Mouse (Mus musculus) heart, adult 2 months (tissue): Measurements from ENCODE around the gene Ntsr1. TPM values are rescaled to one million over a fixed set of nuclear protein-coding genes. Genes with fewer than 3 reads are reported as not detected.

Source experiments
- DNase-seq, 2 experiments: peaks; one replicate each; pipeline ENCODE4 v3.0.0; 2021
- H3K27ac ChIP-seq: fragments of 200-600 bp; 2 replicates; pipeline ENCODE4 v1.8.1; 2022
- H3K27me3 ChIP-seq: fragments of 200-500 bp; 2 replicates; pipeline ENCODE4 v1.6.1; 2012; ENCODE audit warnings: mild to moderate bottlenecking, low read length, inconsistent platforms, mixed read lengths; ENCODE audit not compliant: control insufficient read depth, insufficient read depth
- H3K36me3 ChIP-seq: fragments of 200-500 bp; 2 replicates; pipeline ENCODE4 v1.6.1; 2012; ENCODE audit warnings: low read length, inconsistent platforms; ENCODE audit not compliant: control insufficient read depth, insufficient read depth
- H3K4me1 ChIP-seq: fragments of 200-500 bp; 2 replicates; pipeline ENCODE4 v1.6.1; 2011; ENCODE audit warnings: low read length; ENCODE audit not compliant: control insufficient read depth, insufficient read depth
- H3K4me3 ChIP-seq: fragments of 200-600 bp; 2 replicates; pipeline ENCODE4 v1.8.1; 2022
- H3K79me2 ChIP-seq: fragments of 200-500 bp; replicated peaks from 2 replicates; pipeline ENCODE4 v1.6.1; 2012; ENCODE audit warnings: mild to moderate bottlenecking, inconsistent platforms, low read length, moderate library complexity, mixed read lengths; ENCODE audit not compliant: control insufficient read depth, insufficient read depth
- H3K9ac ChIP-seq: fragments of 200-500 bp; 2 replicates; pipeline ENCODE4 v1.6.1; 2012; ENCODE audit warnings: low read depth, mild to moderate bottlenecking, control low read depth, inconsistent platforms, low read length, mixed read lengths
- CTCF ChIP-seq: fragments of 200-600 bp; IDR thresholded peaks from 2 replicates; pipeline ENCODE4 v1.8.1; 2022; ENCODE audit warnings: antibody characterized with exemption, mild to moderate bottlenecking, moderate library complexity
- EP300 ChIP-seq: fragments of 200-500 bp; IDR thresholded peaks from 2 replicates; pipeline ENCODE4 v1.6.1; 2011; ENCODE audit warnings: low read depth, low read length, control low read depth; ENCODE audit not compliant: insufficient read depth
- POLR2A ChIP-seq: fragments of 200-500 bp; IDR thresholded peaks from 2 replicates; pipeline ENCODE4 v1.6.1; 2011; ENCODE audit warnings: mild to moderate bottlenecking, low read depth, low read length, control low read depth; ENCODE audit not compliant: insufficient read depth
- WGBS: fragments of 180-500 bp; shearing (Covaris S2); methylation state at CpG from one replicate; pipeline ENCODE4 v1.1.7; 2018; 5-methylcytosine and 5-hydroxymethylcytosine counted together
- intact Hi-C: fragments of 180-260 bp; cut with DNase I; formaldehyde crosslinking; loops from one replicate; pipeline ENCODE4 v1.15.1; 2025
- polyA plus RNA-seq: library from polyadenylated mRNA; depleted of rRNA; stranded (reverse); fragments of >200 nt; gene quantifications from 2 replicates; pipeline ENCODE4 v1.2.3, GENCODE M21; 2012
- total RNA-seq, 2 experiments: library from RNA; stranded (reverse); gene quantifications; 2 replicates each; pipeline ENCODE4 v1.2.3; 2021

Gene Ntsr1
- total and polyA plus RNA-seq, 3 experiments: not detected

- no peaks in the 10 kb centered on the region for H3K79me2 ChIP-seq
- H3K36me3 ChIP-seq: no peaks in the 10 kb centered on the region
- no peak overlapping the region for H3K4me3 ChIP-seq
- TF ChIP-seq POLR2A (no peak), CTCF (no peak)
- H3K4me1 ChIP-seq: peaks cover 2% of the 10 kb centered on the region; the same call in 1 of the 2 replicates
- 47% methylated on average over 13 of the region's 13 CpGs for WGBS
- H3K27me3 ChIP-seq: no peaks in the 10 kb centered on the region
- intact Hi-C loops: no loop called here
- H3K9ac ChIP-seq: no peak overlapping the region
- DNase-seq: no peak
- H3K27ac ChIP-seq: no peak overlapping the region
Measured at GRCm38 (mm10) chr2:180511875-180512661, 12.3 kb downstream of the Ntsr1 start.

DNA sequence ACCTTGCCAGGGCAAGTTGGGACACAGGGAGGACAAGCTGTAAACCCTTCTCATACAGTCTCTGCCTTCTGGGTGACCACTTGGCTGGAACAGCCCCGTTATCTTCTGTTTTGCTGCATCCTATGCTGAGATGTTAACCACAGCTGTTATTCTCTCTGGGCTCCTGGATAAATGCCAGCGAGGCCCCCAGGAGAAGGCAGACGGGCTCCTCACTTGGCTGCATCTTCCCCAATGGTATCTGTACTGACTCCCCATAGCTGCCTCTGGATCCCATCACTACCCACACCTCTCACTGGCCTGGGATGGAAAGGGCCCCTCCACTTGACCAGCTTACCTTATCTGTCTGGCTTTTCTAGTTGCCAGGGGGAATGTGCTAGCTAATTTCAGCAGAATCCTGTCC, 13.2 kb downstream of the Ntsr1 start:
- Histone ChIP-seq H3K9ac (no peak overlapping the region), H3K27ac (no peak overlapping the region), H3K79me2 (no peaks in the 10 kb centered on the region), H3K36me3 (no peaks in the 10 kb centered on the region), H3K4me1 (peaks cover 2% of the 10 kb centered on the region; the same call in 1 of the 2 replicates), H3K27me3 (no peaks in the 10 kb centered on the region), H3K4me3 (no peak overlapping the region)
- DNase-seq: no peak
- TF ChIP-seq POLR2A (no peak), CTCF (no peak), EP300 (no peak)
- intact Hi-C loops: no loop called here
- 23% methylated on average over 3 of the region's 3 CpGs for WGBS

DNA sequence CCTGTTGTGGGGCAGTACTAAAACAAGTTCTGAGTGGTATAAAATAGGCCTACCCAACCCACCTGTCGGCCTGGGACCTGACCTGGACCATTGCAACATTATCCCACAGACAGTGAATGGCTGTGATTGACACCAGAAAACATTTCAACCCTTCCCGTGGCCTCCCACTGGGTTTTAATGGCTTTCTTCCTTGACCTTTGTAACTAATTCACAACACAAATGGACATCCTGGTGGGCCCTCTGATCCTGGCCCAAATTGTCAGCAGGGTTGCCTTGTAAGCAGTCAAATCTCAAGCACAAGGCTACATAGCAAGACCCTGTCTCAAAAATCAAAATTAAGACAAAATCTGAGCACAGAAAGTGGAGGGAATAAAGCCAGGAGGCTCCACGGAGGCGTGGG, 14.1 kb downstream of the Ntsr1 start:
- Histone ChIP-seq H3K27ac (no peak overlapping the region), H3K9ac (no peak overlapping the region), H3K27me3 (no peaks in the 10 kb centered on the region), H3K4me1 (peaks cover 2% of the 10 kb centered on the region; the same call in 1 of the 2 replicates), H3K36me3 (no peaks in the 10 kb centered on the region), H3K79me2 (no peaks in the 10 kb centered on the region), H3K4me3 (no peak overlapping the region)
- DNase-seq: no peak
- 76% methylated on average over 4 of the region's 4 CpGs for WGBS
- intact Hi-C loops: no loop called here
- TF ChIP-seq POLR2A: no peak
- TF ChIP-seq EP300: no peak
- no peak for TF ChIP-seq CTCF

- 58% methylated on average over 5 of the region's 5 CpGs for WGBS
- Histone ChIP-seq H3K27ac (no peak overlapping the region), H3K4me3 (no peak overlapping the region), H3K79me2 (no peaks in the 10 kb centered on the region), H3K9ac (no peak overlapping the region), H3K27me3 (no peaks in the 10 kb centered on the region), H3K36me3 (no peaks in the 10 kb centered on the region), H3K4me1 (no peaks in the 10 kb centered on the region)
- intact Hi-C loops: no loop called here
- TF ChIP-seq POLR2A (no peak), CTCF (no peak), EP300 (no peak)
- no peak for DNase-seq
Measured at GRCm38 (mm10) chr2:180521437-180522221, 21.9 kb downstream of the Ntsr1 start.

- no peak for TF ChIP-seq POLR2A
- no peak for TF ChIP-seq CTCF
- no peak for TF ChIP-seq EP300
- Histone ChIP-seq H3K36me3 (no peaks in the 10 kb centered on the region), H3K4me3 (no peak overlapping the region), H3K9ac (no peak overlapping the region), H3K27me3 (no peaks in the 10 kb centered on the region; the same call in 1 of the 2 replicates), H3K4me1 (no peaks in the 10 kb centered on the region), H3K79me2 (no peaks in the 10 kb centered on the region), H3K27ac (no peak overlapping the region)
- intact Hi-C loops: no loop called here
- DNase-seq: no peak
- 44% methylated on average over 4 of the region's 4 CpGs for WGBS
Measured at GRCm38 (mm10) chr2:180522825-180523224, 23.0 kb downstream of the Ntsr1 start.

DNA sequence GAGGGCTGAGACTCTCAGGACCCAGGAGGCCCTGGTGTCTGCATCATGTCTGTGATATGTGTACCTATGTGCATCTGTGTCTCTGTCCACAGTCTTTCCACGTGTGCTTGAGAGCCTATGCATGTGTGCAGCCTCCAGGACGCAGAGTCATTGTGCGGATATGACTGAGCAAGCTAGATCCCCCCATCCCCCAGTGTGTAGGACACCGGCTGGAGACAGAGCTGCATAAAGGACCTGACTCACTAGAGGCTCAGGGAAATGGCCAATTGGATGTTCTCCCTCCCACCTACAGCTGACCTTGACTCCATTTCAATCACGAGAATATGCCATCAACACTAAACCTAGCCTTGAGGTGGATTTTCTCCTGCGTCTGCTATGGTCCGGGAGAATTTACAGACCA, 27.7 kb downstream of the Ntsr1 start:
- H3K4me3 ChIP-seq: no peak overlapping the region
- DNase-seq: no peak
- H3K27ac ChIP-seq: no peak overlapping the region
- H3K9ac ChIP-seq: no peak overlapping the region
- H3K27me3 ChIP-seq: no peaks in the 10 kb centered on the region; the same call in 1 of the 2 replicates
- 54% methylated on average over 7 of the region's 7 CpGs for WGBS
- no peaks in the 10 kb centered on the region for H3K36me3 ChIP-seq
- H3K4me1 ChIP-seq: no peaks in the 10 kb centered on the region
- no peaks in the 10 kb centered on the region for H3K79me2 ChIP-seq
- TF ChIP-seq EP300 (no peak), POLR2A (no peak), CTCF (no peak)
- intact Hi-C loops: no loop called here
